Mouse (Mus musculus) layer of hippocampus, adult 2 months (tissue): ENCODE measurements around the gene Gdpd5. TPM values are rescaled to one million over a fixed set of nuclear protein-coding genes. Genes with fewer than 3 reads are reported as not detected.
A peak's percentile ranks its signal among the peaks of the same experiment; 100 is the strongest.
"Not testable (repeated sequence)": the region's sequence is repeated elsewhere in the genome, so short reads cannot be mapped to it uniquely, and the experiment has no call there.

Experiments
- DNase-seq, 2 experiments: peaks; one replicate each; pipeline ENCODE4 v3.0.0; 2022; ENCODE audit warnings: low spot score in 2 of 2
- H3K27ac ChIP-seq: fragments of 200-600 bp; 2 replicates; pipeline ENCODE4 v1.8.1; 2022
- H3K4me3 ChIP-seq: fragments of 200-600 bp; 2 replicates; pipeline ENCODE4 v1.8.1; 2022; ENCODE audit warnings: mild to moderate bottlenecking
- CTCF ChIP-seq: fragments of 200-600 bp; conservative IDR thresholded peaks from 2 replicates; pipeline ENCODE4 v1.8.1; 2022; ENCODE audit warnings: antibody characterized with exemption, mild to moderate bottlenecking, moderate library complexity
- total RNA-seq, 2 experiments: library from RNA; stranded (reverse); gene quantifications; 2 replicates each; pipeline ENCODE4 v1.2.3; 2021

Gdpd5 gene
- total RNA-seq, 2 experiments from 2014 or later: 20.8 to 24.3 TPM

DNA sequence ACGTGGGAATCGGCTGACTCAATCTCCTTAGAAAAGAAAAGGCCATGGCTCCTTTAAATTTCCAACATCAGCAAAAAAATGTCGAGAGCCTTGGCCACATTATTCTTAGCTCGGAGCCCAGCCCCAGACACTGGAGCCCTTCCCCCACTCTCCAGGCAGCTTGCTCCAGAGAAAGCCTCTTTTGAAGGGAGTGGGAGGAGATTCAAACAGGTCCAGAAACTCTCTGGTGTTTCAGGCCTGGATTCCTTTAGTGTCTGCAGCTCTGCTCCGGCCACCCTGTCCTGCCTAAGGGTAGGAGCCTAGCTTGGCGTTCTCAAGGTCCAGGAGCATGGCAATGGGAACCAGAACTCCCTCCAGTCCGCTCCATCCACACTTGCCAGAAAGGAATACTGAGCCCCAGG lies 25.5 kb upstream of the Gdpd5 start:
- H3K4me3 ChIP-seq: peak overlapping the region; percentile 17
- TF ChIP-seq CTCF: no peak
- peak; percentile 55 to 74 for DNase-seq
- H3K27ac ChIP-seq: peak overlapping the region; percentile 83

DNA sequence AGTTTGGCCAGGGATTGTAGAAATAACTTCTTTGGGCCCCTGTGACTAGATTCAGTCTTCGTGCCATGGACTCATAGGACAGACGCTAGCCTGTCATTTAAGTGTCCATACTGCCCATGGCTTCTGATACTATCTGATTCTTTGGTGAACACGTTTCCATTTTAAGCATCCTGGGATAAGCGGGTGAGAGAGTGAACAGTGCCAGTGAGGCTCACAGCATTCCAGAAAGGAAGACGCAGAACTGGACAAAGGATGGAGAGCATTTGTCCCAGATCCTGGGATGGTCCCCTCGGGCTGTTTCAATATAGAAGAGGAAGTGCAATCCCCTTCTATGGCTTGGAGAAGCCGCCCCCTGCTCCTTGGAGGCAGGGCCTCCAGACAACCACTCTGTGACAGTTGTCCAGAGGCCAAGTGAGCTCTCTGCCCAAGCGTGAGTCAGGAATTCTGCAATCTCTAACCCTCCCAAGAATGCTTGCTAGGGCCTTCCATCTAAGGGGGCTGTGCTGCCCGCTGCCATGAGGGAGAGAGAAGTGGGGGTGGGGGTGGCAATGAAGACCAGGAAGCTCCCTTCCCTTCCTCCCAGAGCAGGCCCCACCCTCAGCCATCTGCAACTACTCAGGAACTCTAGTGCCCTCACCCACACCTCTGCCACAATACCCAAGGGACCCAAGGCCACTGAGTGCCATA lies 24.8 kb upstream of the Gdpd5 start:
- no peak for DNase-seq
- no peak for TF ChIP-seq CTCF
- H3K27ac ChIP-seq: peak overlapping the region; percentile 83
- H3K4me3 ChIP-seq: no peak overlapping the region; the same call in 1 of the 2 replicates

DNA sequence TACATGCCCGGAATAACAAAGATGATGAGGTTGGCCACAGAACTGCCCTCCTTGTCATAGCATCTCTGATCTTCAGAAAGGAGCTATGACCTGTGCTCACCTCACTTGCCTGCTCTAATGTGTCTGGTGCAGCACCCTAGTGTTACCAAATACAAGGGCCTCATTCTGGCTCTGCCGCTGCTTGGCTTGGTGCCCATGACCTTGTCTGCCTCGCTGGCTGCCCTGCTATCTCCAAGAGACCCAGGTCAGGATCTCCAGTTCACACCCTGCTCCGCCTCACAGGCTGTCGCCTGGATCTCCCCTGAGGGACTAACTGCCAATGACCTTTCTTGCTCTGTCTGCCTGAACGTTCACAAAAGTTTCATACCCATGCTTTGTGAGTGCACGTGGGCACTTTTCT lies 24.0 kb upstream of the Gdpd5 start:
- no peak for TF ChIP-seq CTCF
- no peak overlapping the region for H3K4me3 ChIP-seq
- peak overlapping the region; percentile 83; the same call in 1 of the 2 replicates for H3K27ac ChIP-seq
- no peak for DNase-seq

DNA sequence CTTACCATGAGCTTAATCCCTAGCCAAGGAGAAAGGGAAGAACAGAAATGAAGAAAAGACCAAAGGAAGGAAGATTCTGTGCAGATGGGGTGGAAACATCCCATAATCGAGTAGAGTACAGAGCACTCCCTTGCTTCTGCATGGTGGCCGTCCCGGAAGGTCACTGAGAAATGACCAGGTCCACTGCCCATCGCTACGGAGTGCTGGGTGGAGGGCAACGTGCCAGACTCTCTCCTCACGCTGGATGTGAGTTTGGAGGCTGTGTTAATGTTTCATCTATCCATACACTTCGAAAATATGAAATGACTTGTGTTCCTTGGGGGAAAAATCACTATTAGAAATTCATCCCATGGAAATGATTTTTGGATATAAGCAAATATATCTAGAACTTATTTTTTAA lies 22.8 kb upstream of the Gdpd5 start:
- TF ChIP-seq CTCF: no peak
- H3K27ac ChIP-seq: no peak overlapping the region
- H3K4me3 ChIP-seq: no peak overlapping the region
- DNase-seq: no peak

DNA sequence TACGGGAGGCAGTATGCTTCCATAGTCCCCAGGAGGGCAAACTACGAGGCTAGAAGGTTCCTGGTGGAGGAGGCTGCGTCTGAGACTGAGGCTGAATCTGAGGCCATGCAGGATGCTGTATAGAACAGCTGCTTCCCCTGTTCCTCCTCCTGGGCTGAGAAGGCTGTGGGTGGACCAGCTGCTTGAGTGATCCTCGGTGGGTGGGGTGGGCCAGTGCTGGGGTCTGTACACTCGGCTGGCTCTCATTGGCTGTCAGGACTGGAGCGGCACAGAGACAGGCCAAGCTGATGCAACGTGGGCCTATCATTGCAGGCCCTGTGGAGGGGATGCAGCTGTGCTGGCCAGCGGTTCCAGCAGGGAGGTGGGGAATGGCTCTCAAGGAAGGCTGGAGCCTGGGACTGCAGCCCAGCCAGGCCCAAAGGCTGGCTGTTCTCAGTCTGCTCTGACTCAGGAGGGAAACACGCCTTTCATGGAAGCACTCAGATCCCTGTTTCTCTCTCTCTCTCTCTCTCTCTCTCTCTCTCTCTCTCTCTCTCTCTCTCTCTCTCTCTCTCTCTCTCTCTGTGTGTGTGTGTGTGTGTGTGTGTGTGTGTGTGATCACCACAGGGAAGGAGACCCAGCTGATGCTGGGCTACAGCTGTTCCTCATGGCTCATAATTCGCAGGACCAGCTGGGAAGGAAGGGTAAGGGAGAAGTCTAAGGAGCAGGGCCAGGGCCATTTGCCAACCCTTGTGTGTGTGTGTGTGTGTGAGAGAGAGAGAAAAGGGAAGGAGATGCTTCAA lies 21.0 kb upstream of the Gdpd5 start:
- no peak overlapping the region for H3K4me3 ChIP-seq
- peak overlapping the region; percentile 82 for H3K27ac ChIP-seq
- peak in 1 of 2 experiments; percentile 67 for DNase-seq
- no peak for TF ChIP-seq CTCF

DNA sequence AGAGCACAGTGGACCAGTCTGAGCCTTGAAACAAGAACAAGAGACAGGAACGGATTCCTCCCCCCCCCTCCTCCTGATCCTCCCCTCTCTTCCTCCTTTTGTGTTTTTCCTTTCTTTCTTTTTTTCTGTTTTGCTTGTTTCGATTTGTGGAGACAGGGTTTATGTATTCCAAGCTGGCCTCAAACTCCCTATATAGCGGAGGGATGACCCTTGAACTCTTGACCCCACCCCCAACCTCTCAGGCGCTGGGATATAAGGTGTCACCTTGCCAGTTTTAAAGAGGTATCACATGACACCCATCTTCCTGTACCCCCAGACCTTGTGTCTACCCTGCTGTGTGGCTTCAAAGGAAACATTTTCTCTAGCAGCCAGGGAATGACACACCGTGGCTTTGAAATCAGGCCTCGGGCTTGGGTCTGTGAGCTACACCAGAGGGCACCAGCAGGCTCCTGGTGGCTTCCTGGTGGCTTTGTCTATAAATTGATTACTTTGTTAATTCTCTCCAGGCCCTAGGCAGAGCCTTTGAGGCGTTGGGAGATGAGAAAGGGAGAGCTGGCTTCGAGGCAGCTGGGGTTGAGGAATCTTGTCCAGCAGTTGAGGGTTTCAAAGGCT lies 20.3 kb upstream of the Gdpd5 start:
- peak overlapping the region; percentile 40; the same call in 1 of the 2 replicates for H3K27ac ChIP-seq
- TF ChIP-seq CTCF: no peak
- no peak for DNase-seq
- H3K4me3 ChIP-seq: no peak overlapping the region

DNA sequence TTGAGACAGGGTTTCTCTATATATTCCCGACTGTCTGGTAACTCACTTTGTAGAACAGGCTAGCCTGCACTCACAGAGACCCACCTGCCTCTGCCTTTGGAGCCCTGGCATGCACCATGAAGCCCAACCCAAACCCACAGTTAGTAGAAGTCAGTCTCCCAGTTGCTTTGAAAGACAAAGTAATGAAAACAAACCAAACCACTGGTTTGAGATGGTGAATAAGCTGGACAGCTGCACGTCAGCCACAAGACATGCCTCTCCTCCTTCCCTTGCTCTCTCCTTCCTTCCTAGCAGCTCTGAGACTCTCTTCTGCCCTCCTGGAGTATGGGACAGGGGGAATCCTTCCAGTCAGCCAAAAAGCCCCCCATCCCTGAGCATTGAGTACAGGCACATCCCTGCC lies 19.1 kb upstream of the Gdpd5 start:
- TF ChIP-seq CTCF: no peak
- DNase-seq: no peak
- H3K27ac ChIP-seq: no peak overlapping the region
- no peak overlapping the region for H3K4me3 ChIP-seq

DNA sequence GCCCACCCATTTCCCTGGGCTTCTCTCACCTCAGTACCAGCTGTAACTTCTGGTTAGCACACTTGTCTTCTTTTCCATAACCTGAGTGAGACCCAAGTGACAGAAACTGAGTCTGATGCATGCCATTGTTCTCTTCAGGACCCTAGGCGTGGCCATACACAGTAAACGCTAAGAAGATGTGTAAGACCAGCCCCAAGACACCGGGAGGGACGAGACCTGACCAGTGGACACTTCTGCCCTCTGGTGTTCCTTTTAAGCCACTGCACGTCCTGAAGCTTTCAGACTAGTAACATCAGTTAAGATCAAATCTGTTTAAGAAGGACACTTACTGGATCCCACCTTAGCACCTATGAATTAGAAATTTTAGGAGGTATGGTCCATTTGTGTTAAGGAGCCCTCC lies 16.1 kb upstream of the Gdpd5 start:
- TF ChIP-seq CTCF: peak; percentile 97
- DNase-seq: peak; percentile 67 to 78
- no peak overlapping the region for H3K4me3 ChIP-seq
- H3K27ac ChIP-seq: no peak overlapping the region

DNA sequence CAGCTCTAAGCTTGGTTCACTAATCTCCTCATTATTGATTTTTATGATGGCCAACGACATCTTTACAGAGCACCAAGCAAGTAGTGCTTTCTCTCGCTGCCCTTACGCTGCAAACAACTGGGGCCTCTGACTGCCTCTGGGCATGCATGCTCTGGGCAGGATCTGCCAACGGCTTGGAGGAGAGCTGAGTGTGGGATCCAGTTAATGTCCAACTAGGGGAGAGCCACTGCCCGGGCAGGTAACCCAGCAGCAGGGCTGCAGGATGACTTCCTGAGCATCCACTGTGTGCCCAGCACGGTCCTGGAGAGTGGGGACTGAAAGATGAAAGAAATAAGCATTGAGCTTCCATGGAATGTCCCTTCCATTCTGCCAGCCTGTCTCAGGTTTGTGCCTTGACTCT lies 14.5 kb upstream of the Gdpd5 start:
- no peak for DNase-seq
- no peak overlapping the region for H3K4me3 ChIP-seq
- TF ChIP-seq CTCF: no peak
- H3K27ac ChIP-seq: no peak overlapping the region

DNA sequence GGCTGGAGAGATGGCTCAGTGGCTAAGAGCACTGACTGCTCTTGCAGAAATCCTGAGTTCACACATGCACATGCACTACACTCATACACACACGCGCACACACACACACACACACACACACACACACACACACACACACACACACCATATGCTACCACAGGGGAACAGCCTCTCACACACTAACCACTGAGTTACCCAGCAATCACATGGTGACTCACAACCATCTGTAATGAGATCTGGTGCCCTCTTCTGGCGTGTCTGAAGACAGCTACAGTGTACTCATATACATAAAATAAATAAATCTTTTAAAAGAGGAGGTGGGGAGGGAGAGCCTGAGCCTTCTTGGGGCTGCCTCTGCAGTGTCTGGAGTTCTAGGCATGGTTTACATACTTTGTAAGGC lies 6.9 kb upstream of the Gdpd5 start:
- H3K27ac ChIP-seq, H3K4me3 ChIP-seq, DNase-seq: not testable (repeated sequence)
- peak; percentile 66 for TF ChIP-seq CTCF

DNA sequence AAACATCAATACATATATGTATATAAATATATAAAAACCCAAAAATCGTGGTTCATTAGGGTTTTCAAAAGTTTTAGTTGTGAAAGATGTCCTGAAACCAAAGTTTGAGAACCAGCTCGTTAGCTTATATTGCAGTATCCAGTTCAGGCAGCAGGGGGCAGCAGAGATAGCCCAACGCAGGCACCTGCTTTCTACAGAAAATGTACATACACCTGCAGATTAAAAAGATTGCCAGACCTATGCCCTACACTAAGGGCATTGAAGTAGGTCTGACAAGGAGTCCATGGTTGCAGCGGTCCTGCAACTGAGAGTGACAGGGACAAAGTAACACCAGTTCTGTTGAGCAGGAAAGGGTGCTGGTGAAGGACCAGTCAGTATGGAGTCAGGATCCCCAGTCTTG lies 5.8 kb upstream of the Gdpd5 start:
- peak; percentile 96 for TF ChIP-seq CTCF
- Histone ChIP-seq H3K4me3 (no peak overlapping the region), H3K27ac (no peak overlapping the region)
- peak; percentile 67 to 87 for DNase-seq

DNA sequence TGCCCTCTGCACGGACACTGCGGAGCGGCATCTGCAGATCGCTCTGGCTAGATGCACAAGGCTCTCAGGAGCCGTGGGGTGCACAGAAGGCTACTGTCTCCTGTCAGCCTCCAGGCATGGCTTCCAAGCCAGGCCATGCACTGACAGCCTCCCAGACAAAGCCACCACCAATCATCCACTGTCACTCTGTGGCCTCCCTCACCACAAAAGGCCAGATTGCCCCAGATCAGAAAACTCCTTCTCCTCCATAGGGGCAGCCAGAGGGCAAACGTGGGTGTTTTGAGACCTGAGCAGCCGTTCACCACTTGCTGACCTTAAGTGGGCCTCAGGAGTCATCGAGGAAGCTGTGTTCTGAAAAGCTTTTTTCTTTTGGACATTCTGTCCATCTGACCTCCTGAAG lies 2.3 kb upstream of the Gdpd5 start:
- H3K4me3 ChIP-seq: no peak overlapping the region
- no peak overlapping the region for H3K27ac ChIP-seq
- no peak for DNase-seq
- no peak for TF ChIP-seq CTCF

DNA sequence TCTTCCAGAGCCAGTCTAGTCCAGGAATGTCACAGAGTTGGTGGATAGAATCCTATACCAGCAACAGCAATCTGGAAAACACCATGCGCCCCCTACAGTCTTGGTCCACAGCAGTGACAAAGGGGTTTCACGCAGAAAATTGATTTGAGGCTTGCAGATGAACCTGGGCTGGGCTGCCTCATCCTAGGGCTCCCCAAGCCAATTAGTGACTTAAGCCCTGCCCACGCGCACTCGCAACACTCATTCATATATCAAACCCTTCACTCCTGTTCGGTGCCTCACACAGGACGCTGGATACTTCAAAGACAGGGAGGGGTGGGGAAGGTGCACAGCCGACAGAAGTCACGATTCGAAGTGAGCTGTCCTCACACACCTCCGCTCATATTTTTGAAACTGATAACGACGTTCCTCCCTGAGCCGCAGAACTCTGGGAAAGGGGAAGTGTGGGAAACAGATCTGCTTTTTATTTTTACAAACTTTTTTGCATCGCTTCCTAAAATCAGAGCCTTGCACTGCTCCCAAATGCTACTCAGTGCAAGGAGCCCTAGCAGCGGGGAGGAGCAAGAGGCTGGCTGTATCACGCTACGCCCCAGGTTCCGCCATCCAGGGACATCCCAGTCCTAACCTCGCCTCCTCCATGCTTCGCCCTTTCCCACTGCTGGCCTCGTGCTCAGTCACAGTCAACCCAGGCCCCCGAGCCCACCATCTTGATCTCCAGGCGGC lies 562 bp upstream of the Gdpd5 start:
- peak overlapping the region; percentile 92 for H3K27ac ChIP-seq
- peak overlapping the region; percentile 59 for H3K4me3 ChIP-seq
- DNase-seq: no peak
- TF ChIP-seq CTCF: peak; percentile 70
